ENCODE assay signal across 8 mouse cellular contexts in genomic region chr12:100282025-100282885, GRCm38 (mm10).
DNase-seq lines count a peak whose midpoint lies in the region; ATAC-seq and TF ChIP-seq lines count a peak whose summit lies in the region.

No protein-coding gene starts in this region.

- H3K27me3 ChIP-seq in heart, embryonic 13.5 days (replicated peaks), result no peaks in the 10 kb centered on the region; the same call in 1 of the 2 replicates
- no peaks in the 10 kb centered on the region for H3K27me3 ChIP-seq in limb, embryonic 13.5 days
- no peaks in the 10 kb centered on the region for H3K27me3 ChIP-seq in midbrain, embryonic 16.5 days (ENCODE audit: control insufficient read depth, insufficient read depth, low read depth, low read length)

- intact Hi-C loops in heart, postnatal 14 days (cut with DNase I), result no loop called here

- no peaks in the 10 kb centered on the region for H3K9me3 ChIP-seq in heart, embryonic 13.5 days
- no peaks in the 10 kb centered on the region for H3K9me3 ChIP-seq in limb, embryonic 13.5 days
- no peaks in the 10 kb centered on the region for H3K9me3 ChIP-seq in midbrain, embryonic 16.5 days (replicated peaks; ENCODE audit: control insufficient read depth, low read length, poor library complexity, severe bottlenecking)

- H3K36me3 ChIP-seq in heart, embryonic 13.5 days, result no peaks in the 10 kb centered on the region
- no peaks in the 10 kb centered on the region for H3K36me3 ChIP-seq in limb, embryonic 13.5 days
- H3K36me3 ChIP-seq in midbrain, embryonic 16.5 days (ENCODE audit: control insufficient read depth, insufficient read depth, low read length), result no peaks in the 10 kb centered on the region

- peak; percentile 40 for ATAC-seq in heart, embryonic 13.5 days (ENCODE audit: extremely low read depth, insufficient number of reproducible peaks, low FRiP score, low TSS enrichment)
- ATAC-seq in limb, embryonic 13.5 days (ENCODE audit: low FRiP score, low read depth), result peak; percentile 85
- peak; percentile 70 for ATAC-seq in midbrain, embryonic 16.5 days
- no peak for ATAC-seq in erythroid progenitor cell, adult 5-6 weeks (replicated peaks; ENCODE audit: low FRiP score, poor library complexity, severe bottlenecking)

- no peak for TF ChIP-seq POLR2A in brain, embryonic 14.5 days (IDR thresholded peaks at IDR 0.05; ENCODE audit: borderline replicate concordance, extremely low read depth, insufficient read depth, insufficient read length, poor library complexity, severe bottlenecking)

- H3K4me2 ChIP-seq in heart, embryonic 13.5 days, result no peak overlapping the region
- H3K4me2 ChIP-seq in limb, embryonic 13.5 days (replicated peaks), result no peak overlapping the region
- H3K4me2 ChIP-seq in midbrain, embryonic 16.5 days (ENCODE audit: low read length), result no peak overlapping the region

- DNase-seq in heart, adult 11 months, result peak; percentile 98
- DNase-seq in heart, postnatal 14 days, result no peak
- peak; percentile 88 for DNase-seq in brain, embryonic 14.5 days (ENCODE audit: low read depth)
- DNase-seq in cerebellum, postnatal 25 days, result no peak

- H3K4me1 ChIP-seq in heart, embryonic 13.5 days, result peaks cover 29% of the 10 kb centered on the region
- H3K4me1 ChIP-seq in limb, embryonic 13.5 days, result peaks cover 47% of the 10 kb centered on the region
- peaks cover 8% of the 10 kb centered on the region; the same call in 1 of the 2 replicates for H3K4me1 ChIP-seq in midbrain, embryonic 16.5 days (ENCODE audit: control insufficient read depth, insufficient read depth, low read length)

- TF ChIP-seq CTCF in brain, embryonic 14.5 days (IDR thresholded peaks at IDR 0.05; ENCODE audit: borderline replicate concordance, extremely low read depth, insufficient read depth, insufficient read length), result no peak

- peak overlapping the region; percentile 66 for H3K27ac ChIP-seq in heart, embryonic 13.5 days (replicated peaks)
- H3K27ac ChIP-seq in limb, embryonic 13.5 days, result peak overlapping the region; percentile 81
- peak overlapping the region; percentile 68 for H3K27ac ChIP-seq in midbrain, embryonic 16.5 days (ENCODE audit: low read length)

- no peak overlapping the region for H3K4me3 ChIP-seq in heart, embryonic 13.5 days
- H3K4me3 ChIP-seq in limb, embryonic 13.5 days, result no peak overlapping the region
- no peak overlapping the region for H3K4me3 ChIP-seq in midbrain, embryonic 16.5 days (ENCODE audit: low read depth, low read length)

- H3K9ac ChIP-seq in heart, embryonic 13.5 days, result 0 out of 2 replicates have a peak overlapping the region, but pooled peaks have one; percentile 33
- peak overlapping the region; percentile 35; the same call in 1 of the 2 replicates for H3K9ac ChIP-seq in limb, embryonic 13.5 days
- no peak overlapping the region for H3K9ac ChIP-seq in midbrain, embryonic 16.5 days (ENCODE audit: low read depth, low read length)

- WGBS in heart, embryonic 13.5 days, result 59% methylated on average over 8 of the region's 8 CpGs
- 54% methylated on average over 8 of the region's 8 CpGs for WGBS in limb, embryonic 13.5 days
- 43% methylated on average over 8 of the region's 8 CpGs for WGBS in midbrain, embryonic 16.5 days

Comparison
In these comparisons a context has a peak if more than half of its experiments do, and no peak if none do; other contexts are left out.
1. DNase-seq: peak in heart, adult 11 months (single experiment) and brain, embryonic 14.5 days (single experiment); none in heart, postnatal 14 days (0 of 2) and cerebellum, postnatal 25 days (0 of 2).
2. Peak in every context shown above with its lines, with median percentiles within 50 percentile points of each other: H3K27ac ChIP-seq.